Mouse (Mus musculus): ENCODE measurements at regions not wholly inside any gene's neighbourhood (a gene's known extent, or its start where the extent isn't known, plus 50 kb on each side); places are given as distances from the start of the nearest gene placed in this dataset.

DNA sequence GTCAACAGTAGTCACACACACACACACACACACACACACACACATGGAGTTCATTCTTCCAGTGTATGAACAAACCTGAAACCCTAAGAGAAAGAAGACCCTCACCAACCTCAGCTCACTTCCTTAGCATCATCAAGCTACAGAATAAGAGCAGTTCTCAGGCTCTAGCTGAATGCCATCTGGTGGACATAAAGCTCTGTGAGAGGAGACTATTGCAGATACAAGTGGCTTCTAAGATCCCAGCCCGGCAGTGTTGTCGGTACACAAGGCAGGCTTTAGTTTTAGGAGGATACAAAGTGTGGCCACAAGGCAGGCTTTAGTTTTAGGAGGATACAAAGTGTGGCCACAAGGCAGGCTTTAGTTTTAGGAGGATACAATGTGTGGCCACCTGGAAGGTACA, 96.3 kb upstream of the Gm6657 start:
- no peak for ATAC-seq (ENCODE audit: insufficient number of reproducible peaks, insufficient read depth, low FRiP score, low TSS enrichment)
- WGBS: 73% methylated on average over 2 of the region's 2 CpGs
- Histone ChIP-seq H3K4me1 (peaks cover 6% of the 10 kb centered on the region; the same call in 1 of the 2 replicates), H3K9me3 (no peaks in the 10 kb centered on the region), H3K4me3 (no peak overlapping the region), H3K9ac (no peak overlapping the region), H3K27me3 (no peaks in the 10 kb centered on the region), H3K36me3 (no peaks in the 10 kb centered on the region), H3K27ac (no peak overlapping the region), H3K4me2 (replicated peaks) (no peak overlapping the region)

DNA sequence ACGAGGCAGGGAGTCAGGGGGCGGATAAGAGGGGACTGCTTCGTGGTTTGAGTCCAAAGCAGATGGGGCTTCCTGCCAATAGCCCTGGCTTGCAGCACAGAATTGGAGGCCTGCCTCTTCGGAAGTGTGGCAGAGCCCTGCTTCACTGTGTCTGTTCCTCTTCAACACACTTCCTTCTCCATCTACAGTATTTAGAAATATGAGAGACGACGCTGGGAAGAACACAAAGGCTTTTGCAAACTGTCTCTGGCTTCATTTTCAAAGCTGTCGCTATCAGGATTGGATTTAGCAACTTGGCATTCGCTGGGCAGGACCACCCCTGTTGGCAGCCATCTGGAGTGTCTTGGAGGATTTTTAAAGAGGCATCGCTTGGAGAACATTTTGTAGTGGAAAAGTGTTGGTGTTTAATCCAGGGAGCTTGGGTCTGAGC, 95.3 kb upstream of the Gm6657 start:
- Histone ChIP-seq H3K36me3 (no peaks in the 10 kb centered on the region), H3K4me2 (replicated peaks) (no peak overlapping the region), H3K27me3 (no peaks in the 10 kb centered on the region), H3K4me1 (peaks cover 6% of the 10 kb centered on the region; the same call in 1 of the 2 replicates), H3K9ac (no peak overlapping the region), H3K27ac (no peak overlapping the region), H3K9me3 (no peaks in the 10 kb centered on the region), H3K4me3 (no peak overlapping the region)
- ATAC-seq (ENCODE audit: insufficient number of reproducible peaks, insufficient read depth, low FRiP score, low TSS enrichment): no peak
- 70% methylated on average over 9 of the region's 9 CpGs for WGBS

DNA sequence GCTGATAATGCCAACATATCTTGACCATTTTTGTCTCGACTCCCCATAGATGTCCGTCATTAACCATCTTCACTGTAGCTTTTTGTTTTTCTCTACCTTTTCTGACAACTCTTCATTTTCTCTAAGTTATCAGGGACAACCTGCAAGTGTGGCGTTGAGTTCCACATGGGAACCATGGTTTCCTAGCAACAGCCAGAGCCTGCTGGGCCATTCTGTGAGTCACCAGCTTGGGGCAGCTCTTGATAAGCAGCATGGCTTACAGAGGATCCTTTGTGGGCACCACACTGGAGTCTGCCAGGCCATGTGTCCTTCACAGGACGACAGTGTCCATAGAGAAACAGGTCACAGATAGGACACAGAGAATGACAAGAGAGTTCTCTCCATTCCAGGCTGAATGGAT, 94.3 kb upstream of the Gm6657 start:
- no peak overlapping the region for H3K27ac ChIP-seq
- H3K9ac ChIP-seq: no peak overlapping the region
- WGBS: 60% methylated on average over 4 of the region's 4 CpGs
- peaks cover 6% of the 10 kb centered on the region; the same call in 1 of the 2 replicates for H3K4me1 ChIP-seq
- no peak overlapping the region for H3K4me3 ChIP-seq
- no peaks in the 10 kb centered on the region for H3K27me3 ChIP-seq
- H3K4me2 ChIP-seq (replicated peaks): no peak overlapping the region
- no peak for ATAC-seq (ENCODE audit: insufficient number of reproducible peaks, insufficient read depth, low FRiP score, low TSS enrichment)
- no peaks in the 10 kb centered on the region for H3K36me3 ChIP-seq
- H3K9me3 ChIP-seq: no peaks in the 10 kb centered on the region

DNA sequence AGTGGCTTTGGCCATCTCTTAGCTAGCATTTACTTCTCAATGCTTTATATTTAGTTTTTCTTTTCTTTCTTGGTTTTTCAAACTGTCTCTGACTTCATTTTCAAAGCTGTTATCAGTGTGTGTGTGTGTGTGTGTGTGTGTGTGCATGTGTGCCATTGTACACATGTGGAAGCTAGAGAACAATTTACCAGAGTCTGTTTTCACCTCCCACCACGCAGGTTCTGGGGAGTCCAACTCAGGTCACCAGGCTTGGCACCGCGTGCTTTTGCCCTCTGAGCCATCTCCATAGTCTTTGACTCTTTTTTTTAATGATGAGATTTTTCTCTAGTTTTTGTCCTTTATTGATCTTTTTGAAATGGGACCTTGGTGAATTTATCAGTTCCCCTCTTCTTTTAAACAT, 93.3 kb upstream of the Gm6657 start:
- Histone ChIP-seq H3K4me3 (no peak overlapping the region), H3K27ac (no peak overlapping the region), H3K36me3 (no peaks in the 10 kb centered on the region), H3K4me1 (peaks cover 6% of the 10 kb centered on the region; the same call in 1 of the 2 replicates), H3K27me3 (no peaks in the 10 kb centered on the region), H3K9me3 (no peaks in the 10 kb centered on the region), H3K4me2 (replicated peaks) (no peak overlapping the region), H3K9ac (no peak overlapping the region)
- WGBS: 91% methylated on average over 3 of the region's 3 CpGs
- no peak for ATAC-seq (ENCODE audit: insufficient number of reproducible peaks, insufficient read depth, low FRiP score, low TSS enrichment)

DNA sequence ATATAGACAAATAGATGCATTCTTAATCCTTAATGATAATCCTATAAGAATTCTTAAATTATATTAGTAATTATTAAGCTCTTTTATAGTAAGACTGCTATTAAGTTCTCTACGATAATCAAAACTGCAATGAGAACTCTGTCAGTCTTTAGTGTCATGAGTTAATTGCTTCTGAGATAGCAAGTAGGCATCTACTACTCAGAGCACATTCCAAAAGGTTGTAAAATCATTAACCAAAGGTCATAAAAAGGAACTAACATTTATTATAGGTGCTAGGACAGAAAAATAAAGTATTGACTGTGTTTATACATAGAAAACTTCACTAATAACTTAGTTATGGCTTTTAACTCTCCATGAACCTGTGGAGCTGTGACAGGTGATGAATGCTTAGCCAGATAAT, 84.1 kb upstream of the Gm6657 start:
- Histone ChIP-seq H3K36me3 (no peaks in the 10 kb centered on the region), H3K4me1 (no peaks in the 10 kb centered on the region), H3K27me3 (no peaks in the 10 kb centered on the region), H3K9me3 (no peaks in the 10 kb centered on the region), H3K4me2 (replicated peaks) (no peak overlapping the region), H3K4me3 (no peak overlapping the region), H3K9ac (no peak overlapping the region), H3K27ac (no peak overlapping the region)
- WGBS: 93% methylated on average over 1 of the region's 1 CpGs
- ATAC-seq (ENCODE audit: insufficient number of reproducible peaks, insufficient read depth, low FRiP score, low TSS enrichment): no peak

DNA sequence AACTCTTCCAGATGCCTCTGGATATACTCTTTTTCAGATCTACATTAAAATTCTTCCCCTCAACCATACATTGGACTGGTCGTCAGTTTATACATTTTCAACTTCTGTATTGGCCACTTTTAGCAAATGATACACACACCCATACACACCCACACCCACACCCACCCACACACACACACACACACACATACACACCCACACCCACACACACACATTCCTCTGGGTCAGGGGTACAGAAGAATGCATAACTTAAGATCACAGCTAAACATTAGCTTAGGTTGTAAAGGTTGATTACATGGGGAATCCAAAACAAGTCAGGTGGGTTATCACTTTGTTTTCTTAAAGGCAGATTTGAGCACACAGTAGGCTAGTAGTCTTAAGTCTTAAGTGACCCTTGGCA, 75.9 kb upstream of the Gm6657 start:
- no peaks in the 10 kb centered on the region for H3K4me1 ChIP-seq
- ATAC-seq (ENCODE audit: insufficient number of reproducible peaks, insufficient read depth, low FRiP score, low TSS enrichment): no peak
- H3K4me2 ChIP-seq (replicated peaks): no peak overlapping the region
- H3K9ac ChIP-seq: no peak overlapping the region
- no peaks in the 10 kb centered on the region for H3K9me3 ChIP-seq
- H3K27me3 ChIP-seq: no peaks in the 10 kb centered on the region
- WGBS: 72% methylated on average over 1 of the region's 1 CpGs
- no peaks in the 10 kb centered on the region for H3K36me3 ChIP-seq
- H3K27ac ChIP-seq: no peak overlapping the region
- no peak overlapping the region for H3K4me3 ChIP-seq

DNA sequence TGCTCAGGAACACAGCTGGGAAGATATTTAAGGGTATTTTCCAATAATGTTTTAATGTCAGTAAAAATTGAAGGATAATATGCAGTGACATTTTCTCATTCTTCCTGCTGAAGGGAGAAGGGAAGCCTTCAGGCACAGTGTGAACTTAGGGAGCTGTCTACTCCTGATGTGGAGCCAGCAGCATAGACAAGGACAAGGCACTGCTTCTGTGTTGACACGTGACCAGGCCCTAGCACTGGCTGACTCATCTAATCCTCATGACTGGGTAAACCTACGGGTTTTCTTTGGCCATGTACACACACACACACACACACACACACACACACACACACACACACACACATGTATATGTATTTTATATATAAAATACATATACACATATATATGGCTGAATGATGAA, 74.8 kb upstream of the Gm6657 start:
- WGBS: 89% methylated on average over 2 of the region's 2 CpGs
- no peak for ATAC-seq (ENCODE audit: insufficient number of reproducible peaks, insufficient read depth, low FRiP score, low TSS enrichment)
- Histone ChIP-seq H3K27ac (no peak overlapping the region), H3K9me3 (no peaks in the 10 kb centered on the region), H3K9ac (no peak overlapping the region), H3K4me3 (no peak overlapping the region), H3K27me3 (no peaks in the 10 kb centered on the region), H3K36me3 (no peaks in the 10 kb centered on the region), H3K4me1 (no peaks in the 10 kb centered on the region), H3K4me2 (replicated peaks) (no peak overlapping the region)

DNA sequence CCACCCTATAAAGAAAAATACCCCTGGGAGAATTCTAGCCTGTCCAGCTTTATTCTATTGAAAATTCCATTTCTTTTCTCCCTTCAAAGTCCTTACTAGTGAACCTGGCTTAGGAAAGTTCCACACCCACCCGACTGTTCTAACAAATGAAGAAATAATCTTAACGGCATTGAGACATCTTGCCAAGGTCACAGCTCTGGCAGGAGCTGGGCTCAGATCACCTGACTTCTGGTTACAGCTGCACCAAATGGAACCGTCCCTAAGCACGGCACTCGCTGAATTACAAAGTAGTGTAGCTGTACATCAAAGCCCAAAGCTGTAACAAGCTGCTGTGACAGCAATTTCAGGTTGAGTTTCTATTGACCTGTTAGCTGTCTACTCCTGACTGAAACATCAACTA, 74.2 kb upstream of the Gm6657 start:
- Histone ChIP-seq H3K27me3 (no peaks in the 10 kb centered on the region), H3K4me2 (replicated peaks) (no peak overlapping the region), H3K27ac (no peak overlapping the region), H3K9ac (no peak overlapping the region), H3K4me1 (no peaks in the 10 kb centered on the region), H3K9me3 (no peaks in the 10 kb centered on the region), H3K4me3 (no peak overlapping the region), H3K36me3 (no peaks in the 10 kb centered on the region)
- ATAC-seq (ENCODE audit: insufficient number of reproducible peaks, insufficient read depth, low FRiP score, low TSS enrichment): no peak
- WGBS: 80% methylated on average over 5 of the region's 5 CpGs

DNA sequence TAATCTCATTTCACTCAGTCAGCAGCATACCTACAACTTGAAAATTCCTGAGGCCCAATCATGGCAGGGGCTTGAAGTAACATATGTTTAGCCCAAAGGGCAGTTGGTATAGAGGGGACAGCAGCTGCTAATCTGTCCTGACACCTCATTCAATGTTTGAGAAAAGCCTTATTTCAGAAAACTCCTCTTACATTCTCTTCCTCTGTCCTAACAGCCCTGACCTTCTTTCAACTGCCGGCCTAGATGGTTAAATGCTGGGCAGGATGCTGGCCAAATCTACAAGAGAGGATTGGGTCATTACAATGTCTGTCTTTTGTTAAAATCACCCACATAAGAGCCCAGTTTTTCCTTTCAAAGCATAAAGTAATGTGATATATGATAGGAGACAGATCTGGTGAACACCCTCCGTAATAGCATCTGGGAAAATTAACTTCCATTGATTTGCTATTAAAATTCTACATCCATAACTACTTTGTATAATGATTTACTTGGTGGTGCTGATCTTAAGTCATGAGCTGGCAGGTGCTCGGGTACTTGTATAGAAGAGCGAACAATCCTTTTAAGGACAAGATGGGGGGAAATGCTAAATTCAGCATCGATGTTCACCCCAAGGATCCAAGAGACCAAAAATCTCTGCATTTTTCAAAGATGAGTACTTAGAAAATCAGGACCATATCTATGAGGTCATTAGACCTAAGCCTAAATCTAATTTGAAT, 64.8 kb upstream of the Gm6657 start:
- 71% methylated on average over 5 of the region's 5 CpGs for WGBS
- Histone ChIP-seq H3K27me3 (no peaks in the 10 kb centered on the region), H3K4me3 (no peak overlapping the region), H3K27ac (no peak overlapping the region), H3K9me3 (no peaks in the 10 kb centered on the region), H3K4me2 (replicated peaks) (no peak overlapping the region), H3K9ac (no peak overlapping the region), H3K4me1 (no peaks in the 10 kb centered on the region), H3K36me3 (no peaks in the 10 kb centered on the region)
- no peak for ATAC-seq (ENCODE audit: insufficient number of reproducible peaks, insufficient read depth, low FRiP score, low TSS enrichment)

DNA sequence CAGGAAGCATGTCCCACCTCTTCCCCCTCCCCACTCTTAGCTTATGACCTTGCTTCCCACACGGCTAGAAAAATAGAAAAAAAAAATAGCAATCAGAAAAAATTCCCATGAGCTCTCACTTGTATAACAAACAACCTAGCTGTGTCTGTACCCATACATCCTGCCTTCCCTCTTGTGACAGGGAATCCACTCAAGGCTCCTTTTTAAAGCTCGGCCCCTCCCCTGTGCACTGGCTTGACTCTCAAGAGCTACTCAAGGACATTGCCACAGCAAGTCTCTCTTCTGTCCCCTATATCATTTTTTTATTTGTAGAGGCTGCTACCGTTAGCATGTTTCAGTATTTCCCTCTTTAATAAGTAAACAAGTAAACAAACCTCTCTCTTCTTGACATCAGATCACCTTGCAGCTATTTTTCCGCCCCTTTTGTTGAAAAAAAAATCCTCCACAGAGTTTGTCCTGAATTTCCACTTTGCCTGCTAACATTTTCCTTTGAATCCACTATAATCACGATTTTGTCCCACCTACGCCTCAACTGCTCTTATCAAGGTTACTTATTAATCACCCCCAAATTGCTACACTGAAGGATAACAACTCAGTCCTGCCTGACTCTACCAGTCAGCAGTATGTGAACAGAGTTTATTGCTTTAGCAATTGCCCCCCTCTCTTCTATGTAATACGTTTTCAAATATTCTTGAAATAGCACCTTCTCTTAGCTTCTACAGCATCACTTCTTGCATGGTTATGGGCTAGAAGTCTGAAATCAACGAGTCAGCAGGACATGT, 61.8 kb upstream of the Gm6657 start:
- ATAC-seq (ENCODE audit: insufficient number of reproducible peaks, insufficient read depth, low FRiP score, low TSS enrichment): no peak
- whole genome bisulfite sequencing: 71% methylated on average over 8 of the region's 8 CpGs
- no peak overlapping the region for H3K4me3 ChIP-seq
- no peaks in the 10 kb centered on the region for H3K36me3 ChIP-seq
- no peak overlapping the region for H3K4me2 ChIP-seq (replicated peaks)
- H3K9ac ChIP-seq: no peak overlapping the region
- H3K9me3 ChIP-seq: no peaks in the 10 kb centered on the region
- no peaks in the 10 kb centered on the region for H3K4me1 ChIP-seq
- H3K27ac ChIP-seq: no peak overlapping the region
- H3K27me3 ChIP-seq: no peaks in the 10 kb centered on the region

DNA sequence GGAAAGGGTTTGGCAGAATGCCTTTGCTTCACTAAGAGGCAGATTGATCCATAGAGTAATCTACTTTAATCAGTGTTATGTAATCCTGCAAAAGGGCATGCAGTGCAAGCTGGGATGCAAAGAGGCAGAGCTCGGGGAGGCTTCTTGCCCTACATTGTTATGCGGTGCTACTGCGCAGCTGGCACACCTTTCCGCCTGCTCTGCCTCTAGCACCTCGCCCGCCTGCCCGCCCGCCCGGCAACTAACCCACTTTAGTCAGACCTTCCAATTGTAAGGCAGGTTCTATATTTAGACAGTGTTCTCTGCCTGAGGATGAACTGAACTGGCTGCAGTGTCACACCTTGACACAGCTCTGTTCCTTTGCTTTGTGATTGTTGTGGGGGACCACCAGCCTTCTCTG, 60.7 kb upstream of the Gm6657 start:
- Histone ChIP-seq H3K4me1 (no peaks in the 10 kb centered on the region), H3K4me2 (replicated peaks) (no peak overlapping the region), H3K36me3 (no peaks in the 10 kb centered on the region), H3K27me3 (no peaks in the 10 kb centered on the region), H3K27ac (no peak overlapping the region), H3K9me3 (no peaks in the 10 kb centered on the region), H3K4me3 (no peak overlapping the region), H3K9ac (no peak overlapping the region)
- ATAC-seq (ENCODE audit: insufficient number of reproducible peaks, insufficient read depth, low FRiP score, low TSS enrichment): no peak
- WGBS: 75% methylated on average over 9 of the region's 9 CpGs

DNA sequence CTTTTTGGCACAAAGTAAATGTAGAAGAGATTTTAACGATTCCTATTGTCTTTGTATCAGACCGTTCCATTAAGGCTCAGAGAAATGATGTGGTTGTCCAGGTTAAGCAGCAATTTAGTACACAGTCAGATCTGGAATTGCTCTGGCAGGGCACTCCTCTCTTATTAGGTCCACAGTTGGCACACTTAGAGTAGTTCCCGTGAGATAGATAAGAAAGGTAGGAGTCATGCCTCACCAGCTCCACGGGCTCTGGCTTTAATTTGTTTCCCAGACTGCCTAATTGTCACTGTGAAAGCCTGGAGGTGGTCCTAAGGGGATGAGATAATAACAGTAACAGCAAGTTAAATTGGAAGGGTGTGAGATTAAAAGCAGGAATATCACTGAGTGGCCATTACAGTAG, 60.1 kb upstream of the Gm6657 start:
- H3K27ac ChIP-seq: no peak overlapping the region
- H3K9ac ChIP-seq: no peak overlapping the region
- H3K4me1 ChIP-seq: no peaks in the 10 kb centered on the region
- H3K9me3 ChIP-seq: no peaks in the 10 kb centered on the region
- H3K27me3 ChIP-seq: no peaks in the 10 kb centered on the region
- H3K4me3 ChIP-seq: no peak overlapping the region
- 53% methylated on average over 4 of the region's 4 CpGs for WGBS
- no peak overlapping the region for H3K4me2 ChIP-seq (replicated peaks)
- no peaks in the 10 kb centered on the region for H3K36me3 ChIP-seq
- no peak for ATAC-seq (ENCODE audit: insufficient number of reproducible peaks, insufficient read depth, low FRiP score, low TSS enrichment)
